Mouse (Mus musculus) stomach, embryonic 15.5 days (tissue): ENCODE results near the gene Rbm8a2. TPM values are rescaled to one million over a fixed set of nuclear protein-coding genes. Genes with fewer than 3 reads are reported as not detected.
A peak's percentile ranks its signal among the peaks of the same experiment; 100 is the strongest.

Experiments used
- ATAC-seq: fragments of 200-750 bp; cut with Nextera tagmentation; 2 replicates; pipeline ENCODE4 v1.8.0; 2017; ENCODE audit warnings: low read depth, moderate number of reproducible peaks, moderate TSS enrichment; ENCODE audit not compliant: insufficient read depth, low FRiP score
- H3K27ac ChIP-seq: fragments of 300-500 bp; sonication (generic); 2 replicates; pipeline ENCODE4 v1.5.1; 2015; ENCODE audit warnings: mild to moderate bottlenecking, inconsistent platforms
- H3K27me3 ChIP-seq: fragments of 300-500 bp; sonication (generic); replicated peaks from 2 replicates; pipeline ENCODE4 v1.6.1; 2015; ENCODE audit warnings: inconsistent platforms
- H3K36me3 ChIP-seq: fragments of 300-500 bp; sonication (generic); 2 replicates; pipeline ENCODE4 v1.6.1; 2015; ENCODE audit warnings: inconsistent platforms
- H3K4me1 ChIP-seq: fragments of 300-500 bp; sonication (generic); 2 replicates; pipeline ENCODE4 v1.6.1; 2015; ENCODE audit warnings: inconsistent platforms
- H3K4me2 ChIP-seq: fragments of 300-500 bp; sonication (generic); 2 replicates; pipeline ENCODE4 v1.6.1; 2015; ENCODE audit warnings: mild to moderate bottlenecking, inconsistent platforms
- H3K4me3 ChIP-seq: fragments of 300-500 bp; sonication (generic); replicated peaks from 2 replicates; pipeline ENCODE4 v1.5.1; 2015; ENCODE audit warnings: inconsistent platforms
- H3K9ac ChIP-seq: fragments of 300-500 bp; sonication (generic); 2 replicates; pipeline ENCODE4 v1.6.1; 2015; ENCODE audit warnings: inconsistent platforms
- H3K9me3 ChIP-seq: fragments of 300-500 bp; sonication (generic); 2 replicates; pipeline ENCODE4 v1.6.1; 2016; ENCODE audit warnings: inconsistent platforms
- WGBS: fragments of 180-500 bp; shearing (Covaris S2); methylation state at CpG from one replicate; pipeline ENCODE4 v1.1.7; 2015; 5-methylcytosine and 5-hydroxymethylcytosine counted together
- polyA plus RNA-seq: library from polyadenylated mRNA; unstranded; fragments of >200 nt; fragmentation: Nextera tagmentation; extraction: Ambion mirVana; gene quantifications from 2 replicates; pipeline ENCODE4 v1.2.1, GENCODE M21; 2015

Gene Rbm8a2
- polyA plus RNA-seq, 1 experiment from 2014 or later = 2.0 TPM

DNA sequence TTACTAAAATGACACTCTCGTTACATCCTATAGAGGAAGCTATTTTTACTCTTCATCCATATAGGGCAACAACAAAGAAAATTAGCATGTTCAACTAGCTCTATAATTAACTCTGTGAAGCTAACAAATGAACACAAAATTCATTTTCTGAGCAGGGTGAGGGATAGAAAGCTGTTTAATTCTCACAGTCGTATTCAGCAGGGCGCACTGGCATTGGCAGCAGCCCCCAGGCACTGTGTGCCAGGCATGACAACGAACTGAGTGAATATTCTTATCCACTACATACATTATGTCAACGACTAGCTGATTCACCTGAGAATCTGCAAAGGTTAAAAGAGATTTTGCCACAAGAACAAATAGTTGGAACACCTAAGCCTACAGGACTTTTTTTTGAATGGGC is 8.2 kb downstream of the Rbm8a2 start:
- Histone ChIP-seq H3K4me3 (no peak overlapping the region), H3K4me1 (no peaks in the 10 kb centered on the region), H3K4me2 (no peak overlapping the region), H3K9ac (no peak overlapping the region), H3K27ac (no peak overlapping the region), H3K9me3 (no peaks in the 10 kb centered on the region), H3K36me3 (no peaks in the 10 kb centered on the region), H3K27me3 (no peaks in the 10 kb centered on the region)
- 83% methylated on average over 5 of the region's 5 CpGs for WGBS
- ATAC-seq = no peak

DNA sequence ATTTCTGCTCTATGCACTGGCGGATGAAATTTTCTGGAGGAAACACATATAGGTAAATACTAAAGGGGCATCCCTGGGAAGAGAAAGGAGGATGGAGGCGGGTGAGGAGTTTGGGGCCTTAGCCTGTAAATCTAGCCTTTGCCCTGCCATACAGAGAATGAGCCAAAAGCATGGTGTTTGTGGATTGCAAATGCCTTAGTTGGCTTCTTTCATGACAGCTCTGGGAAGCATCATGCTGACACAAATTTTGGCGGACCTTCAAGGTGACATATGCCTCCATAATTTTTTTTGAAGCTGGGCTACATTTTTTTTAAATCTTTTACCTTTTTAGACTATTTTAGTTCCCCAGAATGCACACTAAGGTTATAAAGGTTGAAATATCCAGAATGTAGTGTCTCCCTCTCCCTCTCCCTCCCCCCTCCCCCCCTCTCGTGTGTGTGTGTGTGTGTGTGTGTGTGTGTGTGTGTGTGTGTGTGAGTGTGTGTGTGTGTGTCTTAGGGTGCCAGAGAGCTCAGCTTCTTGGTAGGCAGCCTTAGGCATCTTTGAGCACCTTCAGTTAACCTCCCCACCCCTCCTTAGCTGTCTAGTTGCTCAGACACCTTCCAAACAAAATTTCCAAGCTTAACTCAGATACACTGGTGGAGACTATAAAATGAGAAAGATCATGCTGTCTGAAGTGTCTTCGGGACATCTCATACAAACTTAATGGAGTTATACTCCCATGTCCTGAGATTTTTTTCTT is 11.7 kb downstream of the Rbm8a2 start:
- Histone ChIP-seq H3K9me3 (no peaks in the 10 kb centered on the region), H3K4me1 (no peaks in the 10 kb centered on the region), H3K36me3 (no peaks in the 10 kb centered on the region), H3K9ac (no peak overlapping the region), H3K4me3 (no peak overlapping the region), H3K4me2 (no peak overlapping the region), H3K27me3 (no peaks in the 10 kb centered on the region), H3K27ac (no peak overlapping the region)
- no peak for ATAC-seq
- 78% methylated on average over 5 of the region's 5 CpGs for WGBS

DNA sequence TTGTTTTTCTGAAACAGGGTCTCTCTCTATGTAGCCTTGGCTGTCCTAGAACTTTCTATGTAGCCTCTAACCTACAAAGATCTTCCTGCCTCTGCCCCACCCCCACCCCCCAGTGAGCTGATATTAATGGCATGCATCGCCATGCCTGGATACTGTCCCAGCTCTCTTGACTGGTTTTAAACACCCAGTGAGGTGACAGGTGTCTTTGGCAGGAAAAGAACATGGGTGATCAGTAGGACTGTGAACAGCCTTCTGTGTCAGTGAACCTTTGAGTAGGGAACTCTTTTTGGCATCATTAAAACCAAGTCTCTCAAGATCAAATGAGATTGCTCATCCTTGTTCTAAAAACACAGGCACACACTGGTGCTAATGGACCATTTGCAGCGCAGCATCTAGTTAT is 17.1 kb downstream of the Rbm8a2 start:
- H3K9ac ChIP-seq = no peak overlapping the region
- H3K36me3 ChIP-seq = no peaks in the 10 kb centered on the region
- no peaks in the 10 kb centered on the region for H3K4me1 ChIP-seq
- H3K9me3 ChIP-seq = no peaks in the 10 kb centered on the region
- no peak overlapping the region for H3K27ac ChIP-seq
- WGBS = 83% methylated on average over 2 of the region's 2 CpGs
- H3K27me3 ChIP-seq = no peaks in the 10 kb centered on the region
- no peak overlapping the region for H3K4me2 ChIP-seq
- no peak overlapping the region for H3K4me3 ChIP-seq
- ATAC-seq = no peak

DNA sequence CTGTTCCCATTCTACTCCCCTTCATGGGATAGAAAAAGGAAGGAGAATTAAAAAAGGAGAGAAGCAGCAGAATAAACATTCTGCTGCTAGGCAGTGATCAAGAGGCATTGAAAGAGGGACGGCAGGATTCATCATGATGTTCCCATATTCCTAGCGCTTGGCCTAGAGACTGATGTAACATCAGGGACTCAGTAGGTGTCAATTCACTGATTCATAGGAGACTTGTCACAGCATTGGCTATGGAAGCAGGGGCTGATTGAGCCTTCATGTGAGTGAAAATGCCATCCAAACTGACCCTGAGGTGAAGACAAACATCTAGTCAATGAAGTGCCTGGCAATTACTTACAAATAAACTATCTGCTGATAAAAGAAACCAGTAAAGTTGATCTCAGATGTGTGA is 28.1 kb downstream of the Rbm8a2 start:
- Histone ChIP-seq H3K9me3 (no peaks in the 10 kb centered on the region), H3K4me1 (no peaks in the 10 kb centered on the region), H3K4me2 (no peak overlapping the region), H3K9ac (no peak overlapping the region), H3K36me3 (no peaks in the 10 kb centered on the region), H3K4me3 (no peak overlapping the region), H3K27me3 (no peaks in the 10 kb centered on the region), H3K27ac (no peak overlapping the region)
- 86% methylated on average over 2 of the region's 2 CpGs for WGBS
- no peak for ATAC-seq

DNA sequence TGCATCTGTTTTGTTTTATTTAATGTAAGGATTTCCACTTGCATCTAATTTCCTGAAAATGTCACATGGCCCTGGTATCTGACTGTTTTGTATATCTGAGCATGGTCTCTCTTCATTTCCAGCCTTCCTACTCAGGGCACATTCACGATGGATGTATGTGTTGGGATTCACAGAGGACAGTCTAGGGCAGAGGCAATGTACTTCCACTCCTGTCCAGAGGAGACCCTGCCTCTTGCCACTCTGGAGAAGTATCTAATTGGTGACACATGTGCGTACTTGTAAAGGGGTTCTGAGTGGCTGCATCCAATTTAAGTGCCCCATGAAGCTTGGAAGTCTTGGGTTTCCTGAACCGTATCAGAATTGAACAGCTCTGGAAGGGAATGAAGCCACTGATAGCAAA is 28.5 kb downstream of the Rbm8a2 start:
- WGBS = 84% methylated on average over 3 of the region's 3 CpGs

DNA sequence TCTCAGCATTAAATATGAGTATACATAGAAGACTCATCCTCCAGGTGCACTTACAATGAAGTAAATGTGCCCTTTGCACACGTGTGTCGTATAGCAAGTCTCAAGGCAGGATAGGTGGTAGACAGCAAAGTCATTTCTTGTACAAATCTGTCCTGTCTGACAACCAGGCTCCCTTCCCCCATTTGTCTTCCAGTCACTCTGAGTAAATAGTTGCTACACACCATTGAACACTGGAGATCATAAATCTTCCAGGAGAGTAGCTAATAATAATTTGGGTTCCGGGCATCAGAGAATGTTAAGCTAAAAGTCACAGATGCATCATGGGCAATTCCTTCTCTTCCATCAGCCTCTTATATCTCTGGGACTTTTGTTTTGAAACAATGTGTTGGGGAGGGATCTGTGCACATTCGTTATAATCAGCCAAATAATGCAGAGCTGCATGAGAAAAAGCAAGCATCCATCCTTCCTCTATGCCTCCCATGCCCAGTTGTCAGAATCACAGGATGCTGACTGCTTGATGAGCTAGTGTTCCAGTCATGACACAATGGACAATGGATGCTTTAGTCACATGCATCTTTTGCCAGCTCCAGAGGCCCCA is 32.1 kb downstream of the Rbm8a2 start:
- no peak overlapping the region for H3K4me2 ChIP-seq
- no peaks in the 10 kb centered on the region for H3K4me1 ChIP-seq
- no peaks in the 10 kb centered on the region for H3K27me3 ChIP-seq
- no peaks in the 10 kb centered on the region for H3K36me3 ChIP-seq
- H3K9me3 ChIP-seq = no peaks in the 10 kb centered on the region
- no peak for ATAC-seq
- no peak overlapping the region for H3K27ac ChIP-seq
- H3K9ac ChIP-seq = no peak overlapping the region
- H3K4me3 ChIP-seq = no peak overlapping the region
- 52% methylated on average over 4 of the region's 4 CpGs for WGBS

More for the DNA sequence above, 28.5 kb downstream of the Rbm8a2 start:
- no peak for ATAC-seq
- Histone ChIP-seq H3K4me2 (no peak overlapping the region), H3K4me1 (no peaks in the 10 kb centered on the region), H3K9me3 (no peaks in the 10 kb centered on the region), H3K9ac (no peak overlapping the region), H3K36me3 (no peaks in the 10 kb centered on the region), H3K27me3 (no peaks in the 10 kb centered on the region), H3K27ac (no peak overlapping the region), H3K4me3 (no peak overlapping the region)

DNA sequence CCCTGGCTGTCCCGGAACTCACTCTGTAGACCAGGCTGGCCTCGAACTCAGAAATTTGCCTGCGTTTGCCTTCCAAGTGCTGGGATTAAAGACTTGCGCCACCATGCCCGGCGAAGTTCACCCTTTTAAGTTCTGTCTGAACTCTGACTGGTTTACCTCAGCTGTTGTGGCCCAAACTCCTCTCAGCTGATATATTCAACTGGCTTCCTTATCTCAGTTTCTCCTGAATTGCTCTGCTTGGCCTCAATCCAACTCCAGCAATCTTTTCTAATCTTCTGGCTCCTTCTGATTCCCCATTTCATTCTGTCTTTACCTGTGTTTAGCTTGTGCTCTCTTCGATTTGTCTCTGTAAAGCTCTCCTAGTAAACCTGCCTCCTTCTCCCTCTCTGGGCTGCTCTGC is 35.7 kb downstream of the Rbm8a2 start:
- WGBS = 86% methylated on average over 7 of the region's 7 CpGs
- Histone ChIP-seq H3K4me3 (no peak overlapping the region), H3K4me2 (no peak overlapping the region), H3K9me3 (no peaks in the 10 kb centered on the region), H3K4me1 (no peaks in the 10 kb centered on the region), H3K27ac (no peak overlapping the region), H3K27me3 (no peaks in the 10 kb centered on the region), H3K9ac (no peak overlapping the region), H3K36me3 (no peaks in the 10 kb centered on the region)
- ATAC-seq = no peak

DNA sequence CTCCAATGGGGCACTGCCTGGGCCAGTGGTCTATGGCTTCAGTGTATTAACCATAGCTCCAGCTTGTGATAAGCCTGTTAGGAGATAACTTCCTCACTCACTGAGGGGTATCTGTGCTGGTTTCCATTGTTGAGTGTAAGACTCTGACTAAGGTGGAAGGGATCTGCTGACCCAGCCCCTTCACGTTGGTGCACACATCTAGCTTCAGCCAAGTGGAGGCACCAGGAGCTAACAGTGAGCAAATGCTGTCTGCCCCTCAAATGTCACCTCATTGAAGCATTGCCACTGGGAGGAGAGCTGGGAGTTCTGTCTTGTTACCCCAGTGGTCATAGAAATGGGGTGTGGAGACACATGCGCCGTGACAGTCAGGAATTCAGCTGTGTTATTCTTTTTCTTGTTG is 40.2 kb downstream of the Rbm8a2 start:
- no peak for ATAC-seq
- Histone ChIP-seq H3K27ac (no peak overlapping the region), H3K4me1 (no peaks in the 10 kb centered on the region), H3K27me3 (no peaks in the 10 kb centered on the region), H3K4me2 (no peak overlapping the region), H3K9me3 (no peaks in the 10 kb centered on the region), H3K36me3 (no peaks in the 10 kb centered on the region), H3K4me3 (no peak overlapping the region), H3K9ac (no peak overlapping the region)
- 86% methylated on average over 3 of the region's 3 CpGs for WGBS

DNA sequence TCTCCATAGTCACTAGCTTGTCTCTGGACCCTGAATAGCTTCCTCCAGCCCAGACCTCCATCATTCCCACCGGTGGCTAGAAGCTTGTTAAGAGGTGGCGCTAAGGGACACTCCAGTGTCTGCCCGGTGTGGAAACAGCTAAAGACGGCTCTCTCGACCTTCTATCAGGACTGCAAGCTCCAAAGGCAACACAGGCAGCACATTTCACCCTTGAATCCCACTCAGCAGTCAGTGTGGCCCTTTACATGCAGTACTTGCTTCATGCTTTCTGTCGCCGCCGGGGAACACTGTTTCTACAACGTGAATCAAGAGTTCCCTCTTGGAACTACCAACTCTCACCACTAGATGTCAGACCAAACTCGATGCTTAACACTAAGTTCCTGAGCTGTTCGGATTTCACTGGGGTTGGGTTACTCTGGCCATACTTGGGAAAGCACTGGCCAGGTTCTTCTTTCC is 42.6 kb downstream of the Rbm8a2 start:
- no peak overlapping the region for H3K4me3 ChIP-seq
- peak overlapping the region; percentile 46 for H3K4me2 ChIP-seq
- H3K4me1 ChIP-seq = no peaks in the 10 kb centered on the region
- no peaks in the 10 kb centered on the region for H3K9me3 ChIP-seq
- H3K36me3 ChIP-seq = no peaks in the 10 kb centered on the region
- no peak overlapping the region for H3K27ac ChIP-seq
- ATAC-seq = peak; percentile 58; the same call in 1 of the 2 replicates
- 14% methylated on average over 11 of the region's 11 CpGs for WGBS
- H3K9ac ChIP-seq = no peak overlapping the region
- no peaks in the 10 kb centered on the region for H3K27me3 ChIP-seq

DNA sequence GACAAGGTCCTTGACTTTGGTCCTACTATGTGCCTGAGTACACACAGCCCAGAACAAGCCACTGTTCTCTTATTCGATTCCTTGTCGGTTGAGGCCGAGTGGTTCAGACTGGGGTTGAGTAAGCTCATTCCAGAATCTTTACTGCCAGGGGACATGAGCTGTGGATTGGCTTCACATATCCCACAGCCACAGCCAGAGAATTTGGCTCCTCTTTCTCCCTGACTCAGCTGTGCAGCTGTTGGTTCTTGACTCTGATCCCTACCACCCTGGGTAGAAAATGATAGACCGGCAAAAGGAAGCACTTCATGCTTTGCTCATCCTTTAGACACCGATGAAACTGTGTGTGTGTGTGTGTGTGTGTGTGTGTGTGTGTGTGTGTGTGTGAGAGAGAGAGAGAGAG is 47.5 kb downstream of the Rbm8a2 start:
- no peak for ATAC-seq
- Histone ChIP-seq H3K4me3 (no peak overlapping the region), H3K36me3 (no peaks in the 10 kb centered on the region), H3K27ac (no peak overlapping the region), H3K27me3 (no peaks in the 10 kb centered on the region), H3K4me2 (no peak overlapping the region), H3K4me1 (no peaks in the 10 kb centered on the region), H3K9me3 (no peaks in the 10 kb centered on the region), H3K9ac (no peak overlapping the region)
- WGBS = 83% methylated on average over 5 of the region's 5 CpGs
